Mouse (Mus musculus) hematopoietic stem cell, adult 5-6 weeks (primary cell): ENCODE results near the gene Creld2. TPM values are rescaled to one million over a fixed set of nuclear protein-coding genes. Genes with fewer than 3 reads are reported as not detected.

ENCODE experiments used
- total RNA-seq: library from RNA; stranded (forward); fragments of 172-1452, 232-1000 nt; gene quantifications from 2 replicates; pipeline ENCODE4 v1.2.3, GENCODE M21; 2017

Creld2 gene
- total RNA-seq, 1 experiment from 2014 or later: 53.6 TPM

Other genes starting within 250 kb of the Creld2 start
- gene Zdhhc25, start 219.3 kb upstream of the Creld2 start, total RNA-seq: not detected in 2 replicates
- 72.2 and 75.5 TPM in 2 replicates for gene Brd1, start 85.4 kb upstream of the Creld2 start, total RNA-seq
- gene Zbed4, start 68.0 kb upstream of the Creld2 start, total RNA-seq: 35.7 and 39.1 TPM in 2 replicates
- 4.6 and 7.1 TPM in 2 replicates for gene Alg12, start 328 bp upstream of the Creld2 start, total RNA-seq
- 11.9 and 18.3 TPM in 2 replicates for gene Pim3, start 42.5 kb downstream of the Creld2 start, total RNA-seq
- gene Ttll8, start 134.8 kb downstream of the Creld2 start, total RNA-seq: not detected in 2 replicates
- not detected in 2 replicates for gene Mlc1, start 159.4 kb downstream of the Creld2 start, total RNA-seq
- not detected in 2 replicates for gene Mov10l1, start 163.3 kb downstream of the Creld2 start, total RNA-seq
- 0.56 TPM in 1 of 2 replicates, not detected in the other for gene Panx2, start 240.1 kb downstream of the Creld2 start, total RNA-seq